Mouse (Mus musculus): ENCODE results near the gene Nme1. TPM values are rescaled to one million over a fixed set of nuclear protein-coding genes. Genes with fewer than 3 reads are reported as not detected.
"Not testable (repeated sequence)": the region's sequence is repeated elsewhere in the genome, so short reads cannot be mapped to it uniquely, and the experiment has no call there.

Gene Nme1
- polyA plus RNA-seq, 1 experiment from 2014 or later, result 208 TPM

- ATAC-seq (replicated peaks; ENCODE audit: low FRiP score, low TSS enrichment, low read depth) (no peak), DNase-seq (ENCODE audit: low spot score) (no peak)
- H3K9me3 ChIP-seq (ENCODE audit: control insufficient read depth, low read length), result no peaks in the 10 kb centered on the region
- H3K4me2 ChIP-seq (ENCODE audit: low read length), result no peak overlapping the region
- peaks cover 63% of the 10 kb centered on the region for H3K36me3 ChIP-seq (ENCODE audit: control insufficient read depth, insufficient read depth, low read length)
- no peak overlapping the region for H3K27ac ChIP-seq (ENCODE audit: low read depth)
- H3K4me3 ChIP-seq (ENCODE audit: low read depth, low read length), result no peak overlapping the region
- WGBS, result 57% methylated on average over 2 of the region's 2 CpGs
- no peaks in the 10 kb centered on the region for H3K4me1 ChIP-seq (replicated peaks; ENCODE audit: control insufficient read depth, insufficient read depth, low read length)
- no peak overlapping the region for H3K9ac ChIP-seq (ENCODE audit: low read length)
- H3K27me3 ChIP-seq (replicated peaks; ENCODE audit: control insufficient read depth, insufficient read depth, low read length), result no peaks in the 10 kb centered on the region
Measured at GRCm38 (mm10) chr11:93940906-93941305, 27.4 kb downstream of the Nme1 start.

GRCm38 (mm10) chr11:93929106-93929505, 39.2 kb downstream of the Nme1 start:
- Histone ChIP-seq H3K9me3 (ENCODE audit: control insufficient read depth, low read length) (no peaks in the 10 kb centered on the region), H3K4me3 (ENCODE audit: low read depth, low read length) (no peak overlapping the region), H3K4me2 (ENCODE audit: low read length) (no peak overlapping the region), H3K27me3 (replicated peaks; ENCODE audit: control insufficient read depth, insufficient read depth, low read length) (no peaks in the 10 kb centered on the region), H3K4me1 (replicated peaks; ENCODE audit: control insufficient read depth, insufficient read depth, low read length) (no peaks in the 10 kb centered on the region), H3K27ac (ENCODE audit: low read depth) (no peak overlapping the region), H3K9ac (ENCODE audit: low read length) (no peak overlapping the region), H3K36me3 (ENCODE audit: control insufficient read depth, insufficient read depth, low read length) (peaks cover 88% of the 10 kb centered on the region)
- ATAC-seq (replicated peaks; ENCODE audit: low FRiP score, low TSS enrichment, low read depth) (no peak), DNase-seq (ENCODE audit: low spot score) (no peak)

DNA sequence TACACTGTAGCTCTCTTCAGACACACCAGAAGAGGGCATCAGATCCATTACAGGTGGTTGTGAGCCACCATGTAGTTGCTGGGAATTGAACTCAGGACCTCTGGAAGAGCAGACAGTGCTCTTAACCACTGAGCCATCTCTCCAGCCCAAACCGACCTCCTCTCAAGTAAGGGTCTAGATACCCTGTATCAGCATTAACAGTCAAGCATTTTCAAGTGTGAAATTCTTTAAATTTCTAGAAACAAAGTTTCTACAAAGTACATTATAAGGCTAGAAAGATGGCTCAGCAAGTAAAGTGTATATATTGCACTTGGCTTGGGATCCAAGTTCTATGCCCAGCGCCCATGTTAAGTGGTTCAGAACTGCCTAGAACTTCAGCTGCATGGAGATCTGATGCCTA, 53.3 kb downstream of the Nme1 start:
- DNase-seq (ENCODE audit: low spot score); H3K4me1 ChIP-seq (replicated peaks; ENCODE audit: control insufficient read depth, insufficient read depth, low read length); H3K9me3 ChIP-seq (ENCODE audit: control insufficient read depth, low read length); H3K27ac ChIP-seq (ENCODE audit: low read depth); H3K4me2 ChIP-seq (ENCODE audit: low read length); H3K9ac ChIP-seq (ENCODE audit: low read length); H3K4me3 ChIP-seq (ENCODE audit: low read depth, low read length); H3K27me3 ChIP-seq (replicated peaks; ENCODE audit: control insufficient read depth, insufficient read depth, low read length); ATAC-seq (replicated peaks; ENCODE audit: low FRiP score, low TSS enrichment, low read depth): not testable (repeated sequence)
- 95% methylated on average over 2 of the region's 2 CpGs for WGBS
- peaks cover 91% of the 10 kb centered on the region for H3K36me3 ChIP-seq (ENCODE audit: control insufficient read depth, insufficient read depth, low read length)

DNA sequence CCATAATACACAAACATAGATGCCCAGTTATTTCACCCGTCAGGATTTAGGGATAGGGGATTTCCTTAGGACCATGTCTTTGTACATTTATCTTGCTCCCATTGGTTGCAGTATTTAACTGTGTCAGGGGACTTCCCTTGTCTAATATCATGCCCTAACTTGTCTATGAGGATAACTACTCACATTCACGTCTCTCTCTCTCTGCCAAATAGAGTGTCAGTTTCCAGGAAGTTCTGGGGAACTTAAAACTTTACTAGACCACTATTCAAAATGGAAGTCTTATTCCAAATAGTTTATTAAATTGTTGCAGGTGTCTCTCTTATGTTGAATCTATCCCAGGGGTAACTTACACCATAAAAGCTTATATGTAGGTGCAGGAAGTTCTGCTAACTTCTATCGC, 56.7 kb downstream of the Nme1 start:
- no peaks in the 10 kb centered on the region for H3K4me1 ChIP-seq (replicated peaks; ENCODE audit: control insufficient read depth, insufficient read depth, low read length)
- H3K4me2 ChIP-seq (ENCODE audit: low read length), result no peak overlapping the region
- DNase-seq (ENCODE audit: low spot score), result no peak
- no peaks in the 10 kb centered on the region for H3K9me3 ChIP-seq (ENCODE audit: control insufficient read depth, low read length)
- WGBS, result 85% methylated on average over 3 of the region's 3 CpGs
- H3K36me3 ChIP-seq (ENCODE audit: control insufficient read depth, insufficient read depth, low read length), result peaks cover 93% of the 10 kb centered on the region
- no peaks in the 10 kb centered on the region for H3K27me3 ChIP-seq (replicated peaks; ENCODE audit: control insufficient read depth, insufficient read depth, low read length)
- ATAC-seq (replicated peaks; ENCODE audit: low FRiP score, low TSS enrichment, low read depth), result no peak
- H3K4me3 ChIP-seq (ENCODE audit: low read depth, low read length), result no peak overlapping the region
- H3K9ac ChIP-seq (ENCODE audit: low read length), result no peak overlapping the region
- H3K27ac ChIP-seq (ENCODE audit: low read depth), result no peak overlapping the region

GRCm38 (mm10) chr11:93908829-93909228, 59.5 kb downstream of the Nme1 start:
- no peak overlapping the region for H3K4me3 ChIP-seq (ENCODE audit: low read depth, low read length)
- no peak for ATAC-seq (replicated peaks; ENCODE audit: low FRiP score, low TSS enrichment, low read depth)
- no peak overlapping the region for H3K4me2 ChIP-seq (ENCODE audit: low read length)
- peaks cover 83% of the 10 kb centered on the region for H3K36me3 ChIP-seq (ENCODE audit: control insufficient read depth, insufficient read depth, low read length)
- no peak for DNase-seq (ENCODE audit: low spot score)
- no peak overlapping the region for H3K9ac ChIP-seq (ENCODE audit: low read length)
- no peaks in the 10 kb centered on the region for H3K9me3 ChIP-seq (ENCODE audit: control insufficient read depth, low read length)
- no peaks in the 10 kb centered on the region for H3K4me1 ChIP-seq (replicated peaks; ENCODE audit: control insufficient read depth, insufficient read depth, low read length)
- no peak overlapping the region for H3K27ac ChIP-seq (ENCODE audit: low read depth)
- 86% methylated on average over 9 of the region's 9 CpGs for WGBS
- H3K27me3 ChIP-seq (replicated peaks; ENCODE audit: control insufficient read depth, insufficient read depth, low read length), result no peaks in the 10 kb centered on the region

DNA sequence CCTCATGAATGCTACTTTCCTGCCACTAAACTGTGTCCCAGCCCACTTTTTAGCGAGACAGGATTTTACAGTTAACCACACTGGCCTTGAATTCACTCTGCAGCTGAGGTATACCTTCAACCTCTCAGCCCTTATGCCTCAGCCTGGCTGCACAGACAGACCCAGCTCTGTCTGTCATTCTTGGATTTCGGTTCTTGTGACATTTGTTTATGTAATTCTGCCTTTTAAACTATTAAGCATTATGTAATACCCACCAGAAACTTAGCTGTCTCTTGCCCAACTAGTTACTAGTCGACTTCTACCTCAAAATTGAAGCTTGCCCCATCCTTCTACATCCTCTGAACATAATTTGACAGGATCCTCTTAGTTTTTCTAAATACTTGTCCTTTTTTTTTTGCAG, 60.5 kb downstream of the Nme1 start:
- WGBS, result 78% methylated on average over 3 of the region's 3 CpGs
- ATAC-seq (replicated peaks; ENCODE audit: low FRiP score, low TSS enrichment, low read depth) (no peak), DNase-seq (ENCODE audit: low spot score) (no peak)
- Histone ChIP-seq H3K4me1 (replicated peaks; ENCODE audit: control insufficient read depth, insufficient read depth, low read length) (no peaks in the 10 kb centered on the region), H3K36me3 (ENCODE audit: control insufficient read depth, insufficient read depth, low read length) (peaks cover 75% of the 10 kb centered on the region), H3K9me3 (ENCODE audit: control insufficient read depth, low read length) (no peaks in the 10 kb centered on the region), H3K27me3 (replicated peaks; ENCODE audit: control insufficient read depth, insufficient read depth, low read length) (no peaks in the 10 kb centered on the region), H3K4me3 (ENCODE audit: low read depth, low read length) (no peak overlapping the region), H3K27ac (ENCODE audit: low read depth) (no peak overlapping the region), H3K9ac (ENCODE audit: low read length) (no peak overlapping the region), H3K4me2 (ENCODE audit: low read length) (no peak overlapping the region)

Other genes with a start within 250 kb of the Nme1 start
- gene Utp18, start 82.8 kb downstream of the Nme1 start, polyA plus RNA-seq (2014; fragmentation: Nextera tagmentation; extraction: Ambion mirVana), result 28.6 and 31.6 TPM in 2 replicates
- gene Mbtd1, start 82.7 kb downstream of the Nme1 start, polyA plus RNA-seq (2014; fragmentation: Nextera tagmentation; extraction: Ambion mirVana), result 20.7 and 26.2 TPM in 2 replicates
- gene Nme2, start 12.3 kb downstream of the Nme1 start, polyA plus RNA-seq (2014; fragmentation: Nextera tagmentation; extraction: Ambion mirVana), result 270 and 272 TPM in 2 replicates
- 465 and 494 TPM in 2 replicates for gene Gm20390, start 228 bp downstream of the Nme1 start, polyA plus RNA-seq (2014; fragmentation: Nextera tagmentation; extraction: Ambion mirVana)
- 50.0 and 50.9 TPM in 2 replicates for gene Spag9, start 27.6 kb upstream of the Nme1 start, polyA plus RNA-seq (2014; fragmentation: Nextera tagmentation; extraction: Ambion mirVana)
- 16.7 and 24.1 TPM in 2 replicates for gene Tob1, start 242.9 kb upstream of the Nme1 start, polyA plus RNA-seq (2014; fragmentation: Nextera tagmentation; extraction: Ambion mirVana)

All from intestine, embryonic 14.5 days (tissue).